Mouse (Mus musculus) embryonic facial prominence, embryonic 15.5 days (tissue): ENCODE data around the gene Sirt3. TPM values are rescaled to one million over a fixed set of nuclear protein-coding genes. Genes with fewer than 3 reads are reported as not detected.
"Not testable (repeated sequence)": the region's sequence is repeated elsewhere in the genome, so short reads cannot be mapped to it uniquely, and the experiment has no call there.

Source experiments
- ATAC-seq: fragments of 200-750 bp; cut with Nextera tagmentation; 2 replicates; pipeline ENCODE4 v1.8.0; 2017; ENCODE audit warnings: low read depth, moderate TSS enrichment; ENCODE audit not compliant: insufficient number of reproducible peaks, low FRiP score, low TSS enrichment
- H3K27ac ChIP-seq: fragments of 300-500 bp; sonication (generic); replicated peaks from 2 replicates; pipeline ENCODE4 v1.5.1; 2015; ENCODE audit warnings: mild to moderate bottlenecking, inconsistent platforms
- H3K27me3 ChIP-seq: fragments of 300-500 bp; sonication (generic); 2 replicates; pipeline ENCODE4 v1.6.1; 2015; ENCODE audit warnings: inconsistent platforms
- H3K36me3 ChIP-seq: fragments of 300-500 bp; sonication (generic); 2 replicates; pipeline ENCODE4 v1.6.1; 2015; ENCODE audit warnings: mild to moderate bottlenecking, inconsistent platforms
- H3K4me1 ChIP-seq: fragments of 300-500 bp; sonication (generic); 2 replicates; pipeline ENCODE4 v1.6.1; 2015; ENCODE audit warnings: inconsistent platforms
- H3K4me2 ChIP-seq: fragments of 300-500 bp; sonication (generic); replicated peaks from 2 replicates; pipeline ENCODE4 v1.6.1; 2015; ENCODE audit warnings: mild to moderate bottlenecking, inconsistent platforms
- H3K4me3 ChIP-seq: fragments of 300-500 bp; sonication (generic); replicated peaks from 2 replicates; pipeline ENCODE4 v1.5.1; 2015; ENCODE audit warnings: mild to moderate bottlenecking, inconsistent platforms
- H3K9ac ChIP-seq: fragments of 300-500 bp; sonication (generic); 2 replicates; pipeline ENCODE4 v1.6.1; 2015; ENCODE audit warnings: inconsistent platforms
- H3K9me3 ChIP-seq: fragments of 300-500 bp; sonication (generic); replicated peaks from 2 replicates; pipeline ENCODE4 v1.6.1; 2016; ENCODE audit warnings: inconsistent platforms
- WGBS: fragments of 180-500 bp; shearing (Covaris S2); methylation state at CpG from one replicate; pipeline ENCODE4 v1.1.7; 2015; 5-methylcytosine and 5-hydroxymethylcytosine counted together
- polyA plus RNA-seq: library from polyadenylated mRNA; unstranded; fragments of >200 nt; fragmentation: Nextera tagmentation; extraction: Ambion mirVana; gene quantifications from 2 replicates; pipeline ENCODE4 v1.2.1, GENCODE M21; 2015

The Sirt3 gene
- polyA plus RNA-seq, 1 experiment from 2014 or later: 27.4 TPM

DNA sequence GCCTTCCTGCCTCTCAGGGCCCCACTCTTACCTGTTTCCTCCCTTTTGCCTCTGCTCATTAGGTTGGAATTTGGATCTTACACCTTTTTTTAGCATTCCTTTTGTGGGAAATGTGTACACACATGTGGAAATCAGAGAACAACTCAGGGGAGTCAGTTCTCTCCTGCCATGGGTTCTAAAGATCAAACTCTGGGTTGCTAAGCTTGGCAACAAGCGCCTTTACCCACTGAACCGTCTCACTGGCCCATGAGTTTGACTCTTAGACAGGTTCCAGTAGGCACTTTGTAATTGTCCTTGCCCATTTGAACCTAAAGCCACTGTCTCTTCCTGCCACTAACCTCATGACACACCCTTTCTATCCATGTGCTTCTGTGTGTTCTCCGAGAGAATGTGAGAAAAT, 12.5 kb upstream of the Sirt3 start:
- H3K4me2 ChIP-seq: no peak overlapping the region
- no peak for ATAC-seq
- WGBS: 89% methylated on average over 3 of the region's 3 CpGs
- no peak overlapping the region for H3K27ac ChIP-seq
- H3K4me1 ChIP-seq: no peaks in the 10 kb centered on the region
- peaks cover 74% of the 10 kb centered on the region for H3K36me3 ChIP-seq
- no peak overlapping the region for H3K9ac ChIP-seq
- H3K27me3 ChIP-seq: no peaks in the 10 kb centered on the region
- no peak overlapping the region for H3K4me3 ChIP-seq
- H3K9me3 ChIP-seq: no peaks in the 10 kb centered on the region

GRCm38 (mm10) chr7:140894031-140894430, 11.9 kb upstream of the Sirt3 start:
- 80% methylated on average over 7 of the region's 7 CpGs for WGBS
- H3K4me2 ChIP-seq: no peak overlapping the region
- no peaks in the 10 kb centered on the region for H3K27me3 ChIP-seq
- H3K9ac ChIP-seq: no peak overlapping the region
- H3K4me1 ChIP-seq: no peaks in the 10 kb centered on the region
- no peak for ATAC-seq
- no peaks in the 10 kb centered on the region for H3K9me3 ChIP-seq
- H3K36me3 ChIP-seq: peaks cover 77% of the 10 kb centered on the region
- no peak overlapping the region for H3K27ac ChIP-seq
- H3K4me3 ChIP-seq: no peak overlapping the region

GRCm38 (mm10) chr7:140890636-140891035, 8.5 kb upstream of the Sirt3 start:
- not testable (repeated sequence) for H3K4me1 ChIP-seq, H3K27ac ChIP-seq, H3K9me3 ChIP-seq, H3K4me3 ChIP-seq, H3K4me2 ChIP-seq, H3K27me3 ChIP-seq, H3K9ac ChIP-seq, ATAC-seq
- 93% methylated on average over 16 of the region's 16 CpGs for WGBS
- peaks cover 80% of the 10 kb centered on the region for H3K36me3 ChIP-seq

GRCm38 (mm10) chr7:140882469-140882803, 327 bp upstream of the Sirt3 start:
- Histone ChIP-seq H3K4me2 (peak overlapping the region; percentile 56), H3K9me3 (no peaks in the 10 kb centered on the region), H3K4me3 (peak overlapping the region; percentile 93), H3K36me3 (peaks cover 19% of the 10 kb centered on the region), H3K9ac (peak overlapping the region; percentile 89), H3K27me3 (no peaks in the 10 kb centered on the region), H3K27ac (peak overlapping the region; percentile 70), H3K4me1 (peaks cover 12% of the 10 kb centered on the region)
- 1% methylated on average over 12 of the region's 12 CpGs for WGBS
- ATAC-seq: peak; percentile 39

- Histone ChIP-seq H3K36me3 (peaks cover 7% of the 10 kb centered on the region), H3K4me2 (peak overlapping the region; percentile 56), H3K4me1 (peaks cover 12% of the 10 kb centered on the region), H3K27ac (no peak overlapping the region), H3K27me3 (no peaks in the 10 kb centered on the region), H3K4me3 (peak overlapping the region; percentile 93), H3K9me3 (no peaks in the 10 kb centered on the region), H3K9ac (peak overlapping the region; percentile 89)
- 17% methylated on average over 8 of the region's 8 CpGs for WGBS
- ATAC-seq: no peak
Measured at GRCm38 (mm10) chr7:140880865-140881515, 1.1 kb downstream of the Sirt3 start.

DNA sequence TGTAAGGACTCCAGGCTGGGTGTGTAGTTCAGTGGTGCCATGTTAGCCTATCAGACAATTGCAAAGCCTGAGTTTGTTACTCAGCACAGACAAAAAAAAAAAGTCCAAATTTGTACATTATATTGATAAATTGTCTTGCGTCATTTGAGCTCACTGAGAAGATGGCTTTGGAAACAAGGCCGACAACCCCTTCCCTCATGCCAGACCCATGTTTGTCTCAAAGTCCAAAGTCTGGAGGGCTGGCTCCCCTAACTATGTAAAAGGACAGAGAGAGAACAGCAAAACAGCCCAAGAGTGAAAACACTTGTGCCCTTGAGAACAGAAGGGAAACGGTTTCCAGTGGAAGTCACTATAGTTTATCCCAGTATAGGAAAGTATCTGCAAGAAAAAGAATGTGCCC, 1.7 kb downstream of the Sirt3 start:
- Histone ChIP-seq H3K27ac (no peak overlapping the region), H3K27me3 (no peaks in the 10 kb centered on the region), H3K4me3 (no peak overlapping the region), H3K36me3 (peaks cover 7% of the 10 kb centered on the region; the same call in 1 of the 2 replicates), H3K9me3 (no peaks in the 10 kb centered on the region), H3K4me1 (peaks cover 12% of the 10 kb centered on the region), H3K9ac (no peak overlapping the region), H3K4me2 (0 out of 2 replicates have a peak overlapping the region, but pooled peaks have one; percentile 56)
- WGBS: 77% methylated on average over 3 of the region's 3 CpGs
- no peak for ATAC-seq

GRCm38 (mm10) chr7:140879355-140879754, 2.8 kb downstream of the Sirt3 start:
- Histone ChIP-seq H3K9ac (no peak overlapping the region), H3K4me3 (no peak overlapping the region), H3K27ac (no peak overlapping the region), H3K9me3 (no peaks in the 10 kb centered on the region), H3K27me3 (no peaks in the 10 kb centered on the region), H3K4me1 (peaks cover 12% of the 10 kb centered on the region), H3K36me3 (peaks cover 14% of the 10 kb centered on the region; the same call in 1 of the 2 replicates), H3K4me2 (no peak overlapping the region)
- ATAC-seq: no peak
- 89% methylated on average over 7 of the region's 7 CpGs for WGBS

DNA sequence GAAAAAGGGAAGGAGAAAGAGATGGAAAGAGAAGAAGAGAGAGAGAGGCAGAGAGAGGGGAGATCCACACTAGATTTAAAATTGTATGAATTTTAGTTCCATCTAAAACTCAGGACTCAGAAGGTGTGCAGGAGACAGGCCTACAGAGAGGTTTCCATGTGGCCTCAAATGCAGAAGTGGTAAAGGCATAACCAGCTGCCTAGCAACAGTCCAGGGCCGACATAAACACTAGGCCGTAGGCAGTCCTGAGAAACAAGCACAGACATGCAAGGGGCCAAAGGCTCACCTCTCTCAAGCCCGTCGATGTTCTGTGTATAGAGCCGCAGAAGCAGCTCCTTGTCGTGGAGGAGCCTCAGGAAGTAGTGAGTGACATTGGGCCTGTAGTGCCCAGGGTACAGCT, 4.7 kb downstream of the Sirt3 start:
- no peak for ATAC-seq
- WGBS: 63% methylated on average over 6 of the region's 6 CpGs
- Histone ChIP-seq H3K9me3 (no peaks in the 10 kb centered on the region), H3K4me1 (0 out of 2 replicates have a peak, but pooled peaks cover 3% of the 10 kb centered on the region), H3K36me3 (peaks cover 16% of the 10 kb centered on the region; the same call in 1 of the 2 replicates), H3K4me3 (no peak overlapping the region), H3K27ac (no peak overlapping the region), H3K9ac (no peak overlapping the region), H3K27me3 (no peaks in the 10 kb centered on the region), H3K4me2 (no peak overlapping the region)

- H3K9me3 ChIP-seq: no peaks in the 10 kb centered on the region
- H3K36me3 ChIP-seq: peaks cover 23% of the 10 kb centered on the region
- no peak for ATAC-seq
- H3K27me3 ChIP-seq: no peaks in the 10 kb centered on the region
- no peak overlapping the region for H3K9ac ChIP-seq
- 82% methylated on average over 4 of the region's 4 CpGs for WGBS
- no peak overlapping the region for H3K4me3 ChIP-seq
- no peak overlapping the region for H3K4me2 ChIP-seq
- H3K4me1 ChIP-seq: no peaks in the 10 kb centered on the region
- H3K27ac ChIP-seq: no peak overlapping the region
Measured at GRCm38 (mm10) chr7:140874224-140874623, 7.9 kb downstream of the Sirt3 start.

DNA sequence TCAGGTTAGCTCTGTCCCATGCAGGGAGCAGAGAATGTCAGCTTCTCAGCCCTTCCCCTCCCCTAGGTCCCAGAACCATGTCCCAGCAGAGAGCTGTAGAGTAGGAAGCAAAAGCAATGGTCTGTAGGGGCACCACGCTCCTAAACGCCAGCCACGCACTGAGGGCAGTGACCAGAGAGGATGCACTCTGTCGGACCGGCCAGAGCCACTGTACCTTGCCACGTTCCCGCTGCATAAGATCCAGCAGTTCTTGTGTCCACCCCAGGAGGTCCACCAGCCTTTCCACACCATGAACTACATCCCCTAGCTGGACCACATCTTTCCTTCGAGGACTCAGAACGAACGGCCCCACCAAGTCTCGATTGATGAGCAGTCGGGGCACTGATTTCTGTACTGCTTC, 17.3 kb downstream of the Sirt3 start:
- Histone ChIP-seq H3K27ac (no peak overlapping the region), H3K4me3 (no peak overlapping the region), H3K9ac (no peak overlapping the region), H3K36me3 (peaks cover 68% of the 10 kb centered on the region), H3K4me2 (no peak overlapping the region), H3K4me1 (peaks cover 4% of the 10 kb centered on the region; the same call in 1 of the 2 replicates), H3K9me3 (no peaks in the 10 kb centered on the region), H3K27me3 (no peaks in the 10 kb centered on the region)
- ATAC-seq: no peak
- WGBS: 89% methylated on average over 12 of the region's 12 CpGs

DNA sequence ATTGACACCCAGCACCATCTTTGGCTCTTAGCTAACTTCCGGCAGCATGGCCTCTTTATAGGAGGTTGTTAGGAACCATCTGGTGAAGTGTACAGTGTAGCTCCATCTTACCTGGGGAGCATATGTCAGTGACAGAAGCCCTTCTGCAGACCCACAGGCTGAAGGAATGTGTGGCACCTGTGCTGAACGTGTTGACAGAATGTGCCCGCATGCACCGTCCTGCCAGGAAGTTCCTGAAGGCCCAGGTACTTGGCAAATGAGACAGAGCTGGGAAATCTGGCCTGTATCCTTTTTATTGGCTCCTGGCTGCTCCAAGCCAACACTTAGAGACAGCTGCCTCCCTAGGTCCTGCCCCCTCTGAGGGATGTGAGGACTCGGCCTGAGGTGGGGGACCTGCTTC, 21.4 kb downstream of the Sirt3 start:
- H3K36me3 ChIP-seq: peaks cover 64% of the 10 kb centered on the region
- WGBS: 84% methylated on average over 5 of the region's 5 CpGs
- no peak overlapping the region for H3K9ac ChIP-seq

DNA sequence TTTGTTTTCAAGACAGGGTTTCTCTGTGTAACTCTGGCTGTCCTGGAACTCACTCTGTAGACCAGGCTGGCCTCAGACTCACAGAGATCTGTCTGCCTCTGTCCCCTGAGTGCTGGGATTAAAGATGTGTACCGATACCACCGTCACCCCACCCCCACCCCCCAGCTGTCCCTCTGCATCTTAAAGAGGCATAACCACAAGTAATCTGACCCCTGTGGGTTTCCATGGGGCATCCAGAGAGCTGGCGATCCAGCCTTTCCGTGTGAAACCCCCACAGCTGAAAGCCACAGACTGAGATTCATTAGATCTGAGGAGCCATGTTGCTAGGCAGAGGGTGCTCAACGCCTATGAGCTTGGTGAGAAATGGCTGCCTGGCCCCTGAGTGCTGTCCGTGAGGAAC, 22.1 kb downstream of the Sirt3 start:
- no peak overlapping the region for H3K27ac ChIP-seq
- H3K27me3 ChIP-seq: no peaks in the 10 kb centered on the region
- no peak overlapping the region for H3K4me3 ChIP-seq
- ATAC-seq: no peak
- no peak overlapping the region for H3K9ac ChIP-seq
- peaks cover 62% of the 10 kb centered on the region for H3K36me3 ChIP-seq
- WGBS: 48% methylated on average over 6 of the region's 6 CpGs
- H3K4me1 ChIP-seq: peaks cover 30% of the 10 kb centered on the region
- no peak overlapping the region for H3K4me2 ChIP-seq
- no peaks in the 10 kb centered on the region for H3K9me3 ChIP-seq

More for the DNA sequence above, 21.4 kb downstream of the Sirt3 start:
- Histone ChIP-seq H3K27me3 (no peaks in the 10 kb centered on the region), H3K4me1 (peaks cover 24% of the 10 kb centered on the region), H3K4me3 (no peak overlapping the region), H3K9me3 (no peaks in the 10 kb centered on the region), H3K4me2 (no peak overlapping the region), H3K27ac (no peak overlapping the region)
- ATAC-seq: no peak
